Mouse (Mus musculus) neural tube, embryonic 15.5 days (tissue): ENCODE results near the gene Prmt3. TPM values are rescaled to one million over a fixed set of nuclear protein-coding genes. Genes with fewer than 3 reads are reported as not detected.

Experiments used
- ATAC-seq: fragments of 200-750 bp; cut with Nextera tagmentation; 2 replicates; pipeline ENCODE4 v1.8.0; 2017; ENCODE audit warnings: mild to moderate bottlenecking, moderate TSS enrichment, moderate library complexity; ENCODE audit not compliant: low FRiP score
- H3K27ac ChIP-seq: fragments of 300-500 bp; sonication (generic); replicated peaks from 2 replicates; pipeline ENCODE4 v1.5.1; 2015; ENCODE audit warnings: mild to moderate bottlenecking, inconsistent platforms
- H3K27me3 ChIP-seq: fragments of 300-500 bp; sonication (generic); replicated peaks from 2 replicates; pipeline ENCODE4 v1.6.1; 2015; ENCODE audit warnings: inconsistent platforms
- H3K36me3 ChIP-seq: fragments of 300-500 bp; sonication (generic); 2 replicates; pipeline ENCODE4 v1.6.1; 2015; ENCODE audit warnings: inconsistent platforms
- H3K4me1 ChIP-seq: fragments of 300-500 bp; sonication (generic); 2 replicates; pipeline ENCODE4 v1.6.1; 2015; ENCODE audit warnings: inconsistent platforms
- H3K4me2 ChIP-seq: fragments of 300-500 bp; sonication (generic); 2 replicates; pipeline ENCODE4 v1.6.1; 2015; ENCODE audit warnings: inconsistent platforms, mild to moderate bottlenecking, moderate library complexity
- H3K4me3 ChIP-seq: fragments of 300-500 bp; sonication (generic); replicated peaks from 2 replicates; pipeline ENCODE4 v1.5.1; 2015; ENCODE audit warnings: mild to moderate bottlenecking, inconsistent platforms
- H3K9ac ChIP-seq: fragments of 300-500 bp; sonication (generic); replicated peaks from 2 replicates; pipeline ENCODE4 v1.6.1; 2015; ENCODE audit warnings: mild to moderate bottlenecking, inconsistent platforms
- H3K9me3 ChIP-seq: fragments of 300-500 bp; sonication (generic); replicated peaks from 2 replicates; pipeline ENCODE4 v1.6.1; 2016; ENCODE audit warnings: inconsistent platforms
- WGBS: fragments of 180-500 bp; shearing (Covaris S2); methylation state at CpG from one replicate; pipeline ENCODE4 v1.1.7; 2015; ENCODE audit warnings: mixed read lengths; 5-methylcytosine and 5-hydroxymethylcytosine counted together
- polyA plus RNA-seq: library from polyadenylated mRNA; unstranded; fragments of >200 nt; fragmentation: Nextera tagmentation; extraction: Ambion mirVana; gene quantifications from 2 replicates; pipeline ENCODE4 v1.2.1, GENCODE M21; 2015

Gene Prmt3
- polyA plus RNA-seq, 1 experiment from 2014 or later: 47.7 TPM

- WGBS: 75% methylated on average over 5 of the region's 5 CpGs
- Histone ChIP-seq H3K27ac (no peak overlapping the region), H3K4me3 (no peak overlapping the region), H3K9me3 (no peaks in the 10 kb centered on the region), H3K4me1 (0 out of 2 replicates have a peak, but pooled peaks cover 5% of the 10 kb centered on the region), H3K9ac (no peak overlapping the region), H3K27me3 (no peaks in the 10 kb centered on the region), H3K4me2 (no peak overlapping the region), H3K36me3 (peaks cover 3% of the 10 kb centered on the region; the same call in 1 of the 2 replicates)
- no peak for ATAC-seq
Observed at GRCm38 (mm10) chr7:49804638-49805165, 26.6 kb downstream of the Prmt3 start.

DNA sequence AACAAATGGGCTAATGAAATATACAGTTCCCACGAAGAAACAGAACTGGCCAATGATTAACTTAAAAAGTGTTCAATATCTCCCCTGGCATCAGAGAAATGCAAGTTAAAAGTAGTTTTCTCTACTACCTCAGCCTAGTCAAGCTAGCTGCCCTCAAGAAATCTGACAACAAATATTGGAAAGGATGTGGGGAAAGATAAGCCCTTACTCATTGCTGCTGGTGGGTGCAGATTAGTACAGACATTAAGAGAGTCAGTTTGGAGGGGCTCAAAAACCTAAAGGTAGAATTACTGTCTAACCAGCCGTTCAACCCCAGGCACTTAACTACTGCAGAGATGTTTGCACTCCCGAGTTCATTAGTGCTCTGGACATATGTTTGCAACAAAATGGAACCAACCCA is 27.5 kb downstream of the Prmt3 start:
- H3K36me3 ChIP-seq: peaks cover 3% of the 10 kb centered on the region; the same call in 1 of the 2 replicates
- no peaks in the 10 kb centered on the region for H3K27me3 ChIP-seq
- no peak overlapping the region for H3K4me3 ChIP-seq
- no peak for ATAC-seq
- H3K9me3 ChIP-seq: no peaks in the 10 kb centered on the region
- H3K4me2 ChIP-seq: no peak overlapping the region
- WGBS: 44% methylated on average over 3 of the region's 3 CpGs
- H3K4me1 ChIP-seq: 0 out of 2 replicates have a peak, but pooled peaks cover 5% of the 10 kb centered on the region
- H3K27ac ChIP-seq: no peak overlapping the region
- H3K9ac ChIP-seq: no peak overlapping the region

- H3K36me3 ChIP-seq: peaks cover 3% of the 10 kb centered on the region; the same call in 1 of the 2 replicates
- 85% methylated on average over 9 of the region's 9 CpGs for WGBS
Observed at GRCm38 (mm10) chr7:49807093-49807682, 29.0 kb downstream of the Prmt3 start.

DNA sequence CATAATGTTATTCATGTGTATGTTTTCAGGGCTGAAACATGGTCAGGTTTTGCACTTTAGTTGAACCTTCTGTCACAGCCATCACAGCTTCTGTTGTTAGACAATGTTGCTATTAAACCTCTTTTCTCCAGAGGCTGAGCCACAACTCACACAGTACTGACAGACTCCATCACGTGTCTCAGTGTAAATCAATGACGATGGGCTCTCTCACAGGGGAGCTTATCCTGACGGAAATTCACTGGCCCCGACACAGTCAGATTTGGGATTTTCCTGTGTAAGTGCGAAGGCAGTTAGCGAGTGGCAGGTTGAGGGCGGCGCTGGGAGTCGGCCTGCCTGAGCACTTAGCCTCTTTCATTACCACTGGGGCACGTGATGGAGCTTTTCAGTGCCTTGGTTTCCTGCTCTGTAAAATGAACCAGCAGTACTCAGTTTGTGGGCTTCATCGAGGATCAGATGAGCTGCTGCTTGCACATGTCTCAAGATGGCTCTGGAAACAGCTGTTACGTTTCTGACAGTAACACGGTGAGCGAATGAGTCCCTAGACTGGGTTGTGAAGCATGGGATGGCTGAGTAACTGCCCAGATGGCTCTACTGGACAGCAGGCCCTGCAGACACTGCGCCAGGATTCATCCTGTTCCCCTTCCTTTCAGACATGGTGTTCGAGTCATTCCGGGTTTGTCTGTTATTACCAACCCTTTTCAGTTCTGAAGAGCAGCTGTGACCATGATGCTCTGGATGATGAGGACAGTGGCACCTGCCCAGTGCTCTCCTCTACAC is 29.9 kb downstream of the Prmt3 start:
- no peak overlapping the region for H3K4me3 ChIP-seq
- 0 out of 2 replicates have a peak, but pooled peaks cover 5% of the 10 kb centered on the region for H3K4me1 ChIP-seq
- H3K27me3 ChIP-seq: no peaks in the 10 kb centered on the region
- H3K9me3 ChIP-seq: no peaks in the 10 kb centered on the region
- peak; percentile 44; the same call in 1 of the 2 replicates for ATAC-seq
- no peak overlapping the region for H3K27ac ChIP-seq
- 61% methylated on average over 17 of the region's 17 CpGs for WGBS
- no peak overlapping the region for H3K4me2 ChIP-seq
- peaks cover under 1% of the 10 kb centered on the region; the same call in 1 of the 2 replicates for H3K36me3 ChIP-seq
- H3K9ac ChIP-seq: no peak overlapping the region

More at GRCm38 (mm10) chr7:49807093-49807682, 29.0 kb downstream of the Prmt3 start:
- H3K27ac ChIP-seq: no peak overlapping the region
- H3K4me3 ChIP-seq: no peak overlapping the region
- no peak overlapping the region for H3K4me2 ChIP-seq
- 0 out of 2 replicates have a peak, but pooled peaks cover 5% of the 10 kb centered on the region for H3K4me1 ChIP-seq
- no peak overlapping the region for H3K9ac ChIP-seq
- ATAC-seq: no peak
- H3K27me3 ChIP-seq: no peaks in the 10 kb centered on the region
- no peaks in the 10 kb centered on the region for H3K9me3 ChIP-seq

GRCm38 (mm10) chr7:49809100-49809499 is 31.0 kb downstream of the Prmt3 start:
- WGBS: 94% methylated on average over 6 of the region's 6 CpGs
- no peak overlapping the region for H3K4me3 ChIP-seq
- ATAC-seq: no peak
- H3K36me3 ChIP-seq: no peaks in the 10 kb centered on the region
- no peak overlapping the region for H3K9ac ChIP-seq
- 0 out of 2 replicates have a peak, but pooled peaks cover 5% of the 10 kb centered on the region for H3K4me1 ChIP-seq
- no peaks in the 10 kb centered on the region for H3K27me3 ChIP-seq
- no peak overlapping the region for H3K27ac ChIP-seq
- H3K4me2 ChIP-seq: no peak overlapping the region
- no peaks in the 10 kb centered on the region for H3K9me3 ChIP-seq

GRCm38 (mm10) chr7:49809562-49809961 is 31.4 kb downstream of the Prmt3 start:
- Histone ChIP-seq H3K36me3 (no peaks in the 10 kb centered on the region), H3K4me3 (no peak overlapping the region), H3K4me2 (no peak overlapping the region), H3K27me3 (no peaks in the 10 kb centered on the region), H3K9ac (no peak overlapping the region), H3K4me1 (0 out of 2 replicates have a peak, but pooled peaks cover 5% of the 10 kb centered on the region), H3K9me3 (no peaks in the 10 kb centered on the region), H3K27ac (no peak overlapping the region)
- ATAC-seq: no peak
- 65% methylated on average over 3 of the region's 3 CpGs for WGBS

DNA sequence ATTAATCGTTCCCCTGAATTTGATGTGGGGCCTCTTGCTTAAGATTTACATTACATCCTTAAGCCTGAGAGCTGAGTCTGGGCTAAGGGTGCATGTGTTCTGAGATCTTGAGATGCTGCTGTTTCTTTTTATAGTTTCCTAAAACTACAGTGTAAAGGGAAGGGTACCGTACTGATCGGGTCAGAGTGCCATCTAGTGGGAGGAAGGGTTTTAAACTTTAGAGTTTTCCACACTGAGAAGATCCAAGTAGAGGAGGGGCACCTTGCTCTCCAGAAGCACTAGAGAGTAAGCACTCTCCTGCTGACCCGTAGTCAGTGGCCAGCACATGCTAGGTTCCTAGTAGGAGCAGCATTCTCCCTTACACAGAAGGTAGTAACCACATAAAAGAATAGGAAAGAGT is 33.2 kb downstream of the Prmt3 start:
- Histone ChIP-seq H3K9me3 (no peaks in the 10 kb centered on the region), H3K4me2 (no peak overlapping the region), H3K27me3 (no peaks in the 10 kb centered on the region), H3K36me3 (no peaks in the 10 kb centered on the region), H3K4me1 (0 out of 2 replicates have a peak, but pooled peaks cover 5% of the 10 kb centered on the region), H3K4me3 (no peak overlapping the region), H3K9ac (no peak overlapping the region), H3K27ac (no peak overlapping the region)
- 57% methylated on average over 4 of the region's 4 CpGs for WGBS
- ATAC-seq: 0 out of 2 replicates have a peak, but pooled peaks have one; percentile 39

DNA sequence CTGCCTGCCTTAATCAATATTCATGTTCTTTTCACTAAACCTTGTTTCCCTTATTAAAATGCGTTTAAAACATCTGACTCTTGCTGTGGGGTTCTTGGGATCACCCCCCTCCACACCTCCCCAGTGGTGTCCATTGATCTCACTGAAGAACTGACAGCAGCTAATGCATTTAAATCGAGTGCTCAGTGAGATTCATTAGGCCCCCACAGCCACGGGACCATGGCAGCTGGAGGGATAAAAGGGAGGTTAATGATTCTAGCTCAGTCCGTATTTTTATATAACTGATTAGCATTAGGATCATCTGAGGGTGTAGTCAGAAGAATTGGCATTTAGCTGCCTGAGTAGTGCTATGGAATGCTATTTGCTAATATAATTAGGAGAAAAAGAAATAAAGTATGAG is 41.2 kb downstream of the Prmt3 start:
- no peaks in the 10 kb centered on the region for H3K36me3 ChIP-seq
- H3K9ac ChIP-seq: no peak overlapping the region
- no peak overlapping the region for H3K4me2 ChIP-seq
- no peak for ATAC-seq
- H3K4me1 ChIP-seq: peaks cover 10% of the 10 kb centered on the region; the same call in 1 of the 2 replicates
- no peaks in the 10 kb centered on the region for H3K27me3 ChIP-seq
- 14% methylated on average over 4 of the region's 4 CpGs for WGBS
- no peaks in the 10 kb centered on the region for H3K9me3 ChIP-seq
- H3K27ac ChIP-seq: 0 out of 2 replicates have a peak overlapping the region, but pooled peaks have one; percentile 9
- H3K4me3 ChIP-seq: no peak overlapping the region

GRCm38 (mm10) chr7:49821370-49821769 is 43.2 kb downstream of the Prmt3 start:
- Histone ChIP-seq H3K4me2 (no peak overlapping the region), H3K9me3 (no peaks in the 10 kb centered on the region), H3K27ac (no peak overlapping the region), H3K4me1 (peaks cover 10% of the 10 kb centered on the region; the same call in 1 of the 2 replicates), H3K9ac (no peak overlapping the region), H3K4me3 (no peak overlapping the region), H3K36me3 (no peaks in the 10 kb centered on the region), H3K27me3 (no peaks in the 10 kb centered on the region)
- no peak for ATAC-seq
- 82% methylated on average over 1 of the region's 1 CpGs for WGBS

GRCm38 (mm10) chr7:49822028-49822427 is 43.9 kb downstream of the Prmt3 start:
- H3K27ac ChIP-seq: no peak overlapping the region
- no peaks in the 10 kb centered on the region for H3K9me3 ChIP-seq
- H3K4me1 ChIP-seq: peaks cover 10% of the 10 kb centered on the region; the same call in 1 of the 2 replicates
- peaks cover 5% of the 10 kb centered on the region; the same call in 1 of the 2 replicates for H3K36me3 ChIP-seq
- H3K27me3 ChIP-seq: no peaks in the 10 kb centered on the region
- no peak overlapping the region for H3K9ac ChIP-seq
- no peak for ATAC-seq
- H3K4me2 ChIP-seq: no peak overlapping the region
- H3K4me3 ChIP-seq: no peak overlapping the region
- WGBS: 79% methylated on average over 2 of the region's 2 CpGs

DNA sequence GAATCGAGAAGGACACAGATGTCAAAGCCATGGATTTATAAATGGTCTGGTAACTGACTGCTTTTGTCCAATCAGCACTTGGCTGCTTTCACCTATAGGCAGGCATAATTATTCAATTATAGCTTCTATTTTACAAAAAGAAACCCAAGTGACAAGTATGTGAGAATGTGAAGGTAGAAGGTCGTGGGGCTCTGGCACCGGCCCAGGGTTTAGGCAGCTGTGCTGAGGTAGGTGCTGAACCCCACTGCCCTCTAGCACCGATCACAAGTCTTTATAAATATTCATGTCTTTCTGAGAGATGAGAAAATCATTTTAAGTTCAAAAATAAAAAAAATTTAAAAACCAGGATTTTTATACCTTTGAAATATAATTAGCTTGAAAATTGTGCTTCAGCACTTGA is 45.4 kb downstream of the Prmt3 start:
- ATAC-seq: no peak
- 51% methylated on average over 4 of the region's 4 CpGs for WGBS
- Histone ChIP-seq H3K9me3 (no peaks in the 10 kb centered on the region), H3K27ac (no peak overlapping the region), H3K4me2 (no peak overlapping the region), H3K36me3 (peaks cover 14% of the 10 kb centered on the region; the same call in 1 of the 2 replicates), H3K9ac (no peak overlapping the region), H3K4me1 (peaks cover 9% of the 10 kb centered on the region; the same call in 1 of the 2 replicates), H3K4me3 (no peak overlapping the region), H3K27me3 (no peaks in the 10 kb centered on the region)
